Mouse (Mus musculus) embryo, embryonic 10.5 days (tissue): ENCODE measurements at regions not wholly inside any gene's neighbourhood (a gene's known extent, or its start where the extent isn't known, plus 50 kb on each side); places are given as distances from the start of the nearest gene placed in this dataset.

Experiments
- DNase-seq: peaks from one replicate; pipeline ENCODE4 v3.0.0-alpha.2; 2015; ENCODE audit warnings: low spot score

DNA sequence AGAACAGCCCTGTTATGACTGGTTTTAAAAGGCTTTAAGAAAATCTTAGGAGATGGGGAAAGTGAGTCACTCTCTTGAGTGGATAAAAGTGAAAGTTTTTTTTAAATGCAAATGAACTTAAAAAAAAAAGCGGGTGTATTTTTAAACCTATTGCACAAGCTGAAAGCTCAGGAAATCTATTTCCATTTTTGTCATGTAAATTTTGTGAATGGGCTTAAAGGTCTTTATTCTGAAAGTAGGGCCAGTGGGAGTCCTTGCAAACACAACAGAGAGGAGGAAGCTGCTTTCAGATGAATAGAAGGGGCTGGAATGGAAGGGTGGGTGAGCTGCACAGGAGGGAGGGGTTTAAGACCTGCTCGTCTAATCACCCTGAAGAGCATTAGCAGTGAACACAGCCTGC lies 62.9 kb downstream of the Fam84a start:
- DNase-seq, result peak; percentile 68

DNA sequence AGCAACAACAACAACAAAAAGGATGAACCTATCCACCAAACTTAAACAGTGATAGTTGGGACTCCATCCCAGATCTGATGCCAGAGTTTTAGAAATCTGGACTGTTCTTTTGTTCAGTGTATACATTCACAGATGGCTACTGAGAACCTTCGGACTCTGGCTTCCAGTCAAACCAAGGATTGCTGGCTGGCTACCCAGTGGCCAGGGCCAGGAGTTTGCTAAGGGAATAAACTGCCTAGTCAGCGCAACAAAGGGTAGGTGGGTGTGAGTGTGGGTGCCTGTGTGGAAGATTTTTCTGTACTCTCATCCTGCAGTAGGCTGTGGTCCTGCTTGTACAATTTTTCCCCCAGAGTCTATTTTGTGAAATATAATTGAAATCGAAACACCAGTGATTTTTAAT lies 69.1 kb downstream of the Fam84a start:
- DNase-seq, result no peak

DNA sequence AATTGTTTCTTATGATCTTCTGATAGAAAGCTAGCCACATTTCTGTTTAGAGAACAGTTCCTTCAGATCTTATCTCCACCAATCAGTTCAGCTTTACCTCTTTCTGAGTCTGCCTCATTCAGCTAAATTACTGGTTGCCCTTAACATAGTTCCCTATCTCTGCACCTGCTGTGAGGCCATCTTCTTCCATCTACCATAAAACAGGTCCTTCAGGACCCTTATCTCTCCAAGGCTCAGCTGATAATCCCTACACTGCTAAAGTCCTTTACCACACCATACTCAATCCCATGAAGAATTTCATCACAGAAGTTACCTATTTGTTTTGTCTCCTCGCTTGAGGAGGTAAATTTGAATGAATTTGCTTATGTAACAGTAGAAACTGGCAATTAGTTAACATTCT lies 72.0 kb downstream of the Fam84a start:
- no peak for DNase-seq

DNA sequence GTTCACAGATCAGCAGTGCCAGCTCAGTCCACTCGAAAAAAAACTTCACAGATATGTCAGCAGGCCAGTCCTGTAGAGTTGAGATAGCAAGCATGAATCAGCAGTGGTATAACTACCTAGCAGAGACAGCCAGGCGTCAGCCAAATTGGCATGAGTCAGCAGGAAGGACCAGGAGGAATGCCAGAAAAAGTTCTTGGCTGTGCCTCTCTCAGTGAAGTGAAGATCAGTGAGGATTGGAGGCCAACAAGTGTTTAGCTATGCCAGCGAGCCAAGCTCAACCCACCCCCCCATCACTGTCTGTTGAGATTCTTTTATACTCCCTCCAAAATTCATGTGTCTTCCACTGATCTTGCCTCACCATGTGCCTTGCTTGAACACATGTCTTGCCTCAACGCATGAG lies 82.8 kb downstream of the Fam84a start:
- no peak for DNase-seq

DNA sequence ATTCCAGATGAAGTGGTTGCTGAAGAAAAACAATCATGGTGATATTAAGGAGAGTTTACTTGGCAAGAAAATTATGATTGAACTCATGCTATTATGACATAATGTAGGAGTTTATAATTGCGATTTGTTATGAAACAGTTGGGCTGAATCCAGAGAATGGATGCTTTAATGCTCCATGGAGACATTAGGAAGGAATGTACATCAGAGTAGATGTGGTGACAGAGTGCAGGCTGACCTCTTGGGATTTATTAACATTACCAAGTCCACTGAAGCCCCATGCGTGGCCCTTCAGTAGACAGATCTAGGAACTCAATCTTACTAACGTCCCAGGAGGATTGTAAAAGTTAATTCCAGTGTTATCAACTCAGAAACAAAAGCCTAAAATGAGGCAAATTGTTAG lies 86.5 kb downstream of the Fam84a start:
- DNase-seq, result no peak

DNA sequence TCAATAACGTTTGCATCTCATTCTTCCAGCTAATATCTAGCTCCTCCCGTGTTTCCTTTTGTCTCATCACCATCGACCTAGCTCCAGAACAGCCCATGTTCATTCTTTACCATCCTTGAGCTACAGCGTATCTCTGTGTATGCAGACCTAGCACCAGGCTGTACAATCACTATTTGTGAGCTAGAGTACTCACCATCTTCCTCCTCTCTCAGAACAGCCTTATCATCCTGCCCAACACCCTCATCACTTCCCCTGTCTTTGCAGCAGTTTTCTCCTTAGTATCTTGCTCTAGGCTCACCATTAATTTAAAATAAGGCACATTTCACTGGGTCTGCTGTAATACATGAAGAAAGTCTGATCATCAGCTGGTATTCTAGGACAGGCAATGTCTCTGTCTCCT lies 88.6 kb downstream of the Fam84a start:
- DNase-seq, result no peak

DNA sequence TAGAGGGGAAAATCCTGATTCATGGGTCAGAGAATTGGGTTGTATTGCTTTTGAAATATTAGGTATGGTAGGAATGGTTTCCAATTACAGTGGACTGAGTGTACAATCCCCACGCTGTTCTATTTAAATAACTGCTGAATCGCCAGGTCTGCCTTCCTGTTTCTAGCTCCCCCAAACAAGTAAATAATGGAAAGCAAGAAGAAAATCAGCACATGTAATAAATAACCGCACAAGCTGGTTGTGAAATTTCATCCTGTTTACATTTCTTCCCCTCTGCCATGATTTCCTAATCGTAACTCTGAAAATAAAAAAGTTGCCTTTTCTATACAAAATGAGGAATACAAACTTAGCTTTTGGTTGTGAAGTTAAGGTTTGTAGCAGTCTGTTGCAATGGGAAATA lies 95.7 kb downstream of the Fam84a start:
- no peak for DNase-seq

DNA sequence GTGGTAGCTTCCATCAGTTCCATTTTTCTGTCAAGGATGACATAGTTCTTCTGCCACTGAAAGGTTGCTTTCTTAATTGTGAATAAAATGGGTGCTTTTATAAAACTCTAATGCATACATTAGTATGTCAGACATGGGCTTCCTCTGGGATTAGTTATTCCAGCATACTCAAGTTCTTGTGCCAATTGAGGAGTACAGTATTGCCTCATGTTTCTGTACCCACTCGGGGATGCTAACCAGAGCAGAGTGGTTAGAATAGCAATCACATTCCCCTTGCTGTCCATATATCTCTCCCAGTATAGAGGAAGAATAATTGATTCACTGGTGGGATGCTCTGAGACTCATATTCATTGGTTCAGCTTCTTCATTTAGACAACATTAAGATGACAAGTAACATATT lies 119.5 kb downstream of the Fam84a start:
- no peak for DNase-seq

DNA sequence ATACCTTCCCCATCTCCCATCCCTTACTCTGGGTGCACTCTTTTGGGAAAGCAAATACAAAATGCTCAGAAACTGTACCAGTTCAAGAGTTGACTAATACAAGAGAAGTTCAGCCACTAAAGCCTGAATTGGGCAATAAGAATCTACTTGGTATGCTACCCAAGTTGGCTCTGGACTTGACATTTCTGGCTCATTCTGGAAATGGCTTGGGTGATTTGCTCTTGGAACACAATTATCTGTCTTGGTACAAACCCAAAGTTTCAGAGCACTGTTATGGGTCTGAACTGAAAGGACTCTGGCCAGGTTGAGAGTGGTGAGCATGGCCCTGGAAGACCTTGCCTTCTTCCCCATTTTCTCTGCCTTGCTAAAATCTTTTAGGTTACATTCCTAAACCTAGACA lies 136.6 kb downstream of the Fam84a start:
- DNase-seq, result no peak

DNA sequence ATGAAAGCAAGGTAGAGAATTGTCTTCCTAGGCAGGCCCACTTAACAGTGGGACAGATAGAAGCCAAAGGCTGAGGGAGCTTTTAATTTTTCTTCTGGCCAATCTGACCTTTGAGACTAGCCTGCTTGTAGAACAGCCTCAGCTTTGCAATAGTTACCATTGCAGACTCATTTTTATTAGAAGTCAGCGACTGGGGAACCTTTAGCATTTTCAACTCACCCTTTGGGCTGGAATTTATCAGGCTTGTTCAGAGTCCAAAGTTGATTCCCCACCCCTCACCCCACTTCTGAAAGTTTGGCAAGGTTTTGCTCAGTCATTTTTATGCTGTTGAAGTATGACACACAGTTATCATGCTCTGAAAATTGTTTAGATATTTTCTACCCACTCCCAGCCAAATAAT lies 145.9 kb downstream of the Fam84a start:
- DNase-seq, result no peak

DNA sequence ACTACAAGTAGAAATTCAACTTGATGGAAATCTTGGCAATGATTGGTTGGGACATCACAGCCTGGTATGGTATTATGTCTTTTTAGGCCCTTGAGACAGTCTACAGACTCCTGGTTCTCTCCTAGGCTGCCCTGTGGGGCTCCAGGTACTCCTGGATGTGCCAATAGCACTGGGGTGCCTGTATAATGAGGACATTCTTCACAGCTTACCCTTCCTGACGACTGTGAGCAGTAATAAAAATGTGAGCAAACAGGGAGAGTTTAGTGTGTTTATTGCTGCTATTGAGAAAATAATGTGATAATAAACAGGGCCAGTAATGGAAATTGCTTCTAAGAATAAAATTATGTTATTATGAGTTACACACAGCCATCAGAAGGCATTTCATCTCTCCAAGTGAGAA lies 150.2 kb downstream of the Fam84a start:
- no peak for DNase-seq

DNA sequence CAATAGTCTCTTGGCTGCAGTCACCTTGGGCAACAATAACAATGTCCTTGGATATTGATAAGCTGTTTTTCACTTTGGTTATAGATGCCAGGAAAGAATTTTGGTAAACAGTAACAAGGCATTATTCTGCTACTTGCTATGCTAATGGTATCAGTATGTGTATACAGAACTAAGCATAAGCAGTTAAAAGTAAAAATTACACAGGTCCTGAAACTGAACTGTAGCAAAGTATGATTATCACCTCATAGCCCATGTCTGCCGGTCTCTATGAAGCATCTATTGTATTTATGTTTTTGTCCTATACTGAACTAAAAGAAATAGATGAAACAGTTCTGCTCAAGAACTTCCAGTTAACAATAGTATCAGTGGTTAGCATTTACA lies 167.5 kb downstream of the Fam84a start:
- DNase-seq, result no peak

DNA sequence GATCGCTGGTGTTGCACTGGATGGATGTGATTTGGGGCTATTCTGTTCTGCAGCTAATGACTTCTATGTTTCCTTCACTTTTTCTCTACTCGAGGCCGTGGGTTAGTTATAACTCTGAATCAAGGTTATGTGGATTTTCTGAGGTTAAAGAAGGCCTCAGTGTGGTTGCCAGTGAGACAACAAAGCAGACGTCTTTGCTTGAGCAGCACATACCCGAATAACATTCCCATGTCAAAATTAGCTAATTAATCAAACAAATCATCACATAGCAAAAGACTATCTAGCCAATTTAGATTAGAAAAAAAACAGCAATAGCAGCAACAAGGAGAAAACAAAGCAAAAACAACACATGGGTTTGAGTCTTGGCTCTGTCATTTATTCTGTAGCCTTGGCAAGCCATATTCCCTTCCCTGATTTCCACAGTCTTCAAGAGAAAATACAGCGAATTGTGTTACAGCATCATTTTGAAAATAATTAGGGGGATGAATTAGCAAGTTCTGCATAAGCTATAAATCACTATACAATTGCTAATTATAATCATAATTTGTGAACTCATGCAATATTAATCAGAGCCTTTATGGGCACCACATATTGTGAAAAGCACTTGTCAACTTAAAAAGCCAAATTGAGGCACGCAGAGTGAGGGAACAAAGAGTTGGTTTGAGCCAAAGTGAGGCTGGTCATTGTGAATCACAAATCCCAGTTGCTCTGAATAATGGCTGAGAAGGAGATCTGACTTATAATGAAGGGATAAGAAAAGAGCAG lies 168.0 kb downstream of the Fam84a start:
- peak; percentile 39 for DNase-seq

DNA sequence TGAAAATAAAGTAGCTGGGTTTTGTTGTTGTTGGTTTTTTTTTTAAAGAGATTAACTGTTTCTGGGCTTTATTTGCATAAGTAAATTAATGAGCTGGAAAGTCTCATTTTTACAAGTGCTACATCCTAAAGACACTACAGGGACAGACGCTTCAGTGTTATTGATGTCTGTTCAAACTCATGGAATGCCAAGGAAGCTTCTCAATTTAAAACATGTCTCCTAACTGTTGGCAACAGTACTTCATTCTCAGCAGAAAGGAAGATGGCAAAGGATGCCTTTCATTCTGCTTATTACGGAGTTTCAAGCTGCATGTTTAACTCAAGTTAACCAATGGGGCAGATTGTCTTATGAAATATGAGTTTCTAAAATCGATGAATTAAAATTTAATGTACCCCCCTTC lies 187.3 kb downstream of the Fam84a start:
- DNase-seq, result no peak

DNA sequence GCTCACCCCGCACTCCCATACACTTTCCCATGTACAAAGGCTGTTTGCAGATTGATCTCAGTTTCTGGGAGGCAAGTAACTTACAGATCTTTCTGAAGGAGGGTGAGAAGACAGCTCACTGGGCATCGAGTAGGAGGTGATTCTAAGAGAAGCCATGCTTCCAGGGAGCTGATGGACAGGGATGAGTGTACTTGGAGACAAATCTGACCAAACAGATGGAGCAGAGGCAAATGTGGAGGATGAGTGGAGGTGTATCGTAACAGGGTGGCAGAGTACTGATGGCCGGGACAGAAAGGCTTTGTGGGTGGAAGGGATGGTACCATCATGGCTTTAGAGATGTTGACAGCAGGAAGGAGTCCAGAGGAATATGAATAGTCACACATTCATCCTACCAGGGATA lies 212.4 kb downstream of the Fam84a start:
- DNase-seq, result no peak

DNA sequence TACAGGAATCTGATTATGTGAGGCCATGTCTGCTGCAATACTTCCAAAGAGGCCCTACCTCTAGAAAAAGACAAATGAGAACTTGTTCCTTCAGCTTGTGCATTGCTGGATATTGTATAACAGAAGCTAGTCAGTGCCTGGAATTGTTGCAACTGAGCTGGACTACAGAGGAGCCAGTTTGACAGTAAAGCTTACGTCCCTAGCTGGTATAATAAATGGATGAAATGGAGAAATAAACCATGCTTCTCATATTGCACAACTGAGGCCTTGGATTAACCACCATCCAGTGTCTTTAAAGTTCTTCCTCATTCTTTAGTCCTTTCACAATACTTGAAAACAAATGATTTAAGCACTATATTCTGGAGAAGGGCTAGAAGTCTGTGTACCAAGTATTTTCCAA lies 230.8 kb downstream of the Fam84a start:
- no peak for DNase-seq

DNA sequence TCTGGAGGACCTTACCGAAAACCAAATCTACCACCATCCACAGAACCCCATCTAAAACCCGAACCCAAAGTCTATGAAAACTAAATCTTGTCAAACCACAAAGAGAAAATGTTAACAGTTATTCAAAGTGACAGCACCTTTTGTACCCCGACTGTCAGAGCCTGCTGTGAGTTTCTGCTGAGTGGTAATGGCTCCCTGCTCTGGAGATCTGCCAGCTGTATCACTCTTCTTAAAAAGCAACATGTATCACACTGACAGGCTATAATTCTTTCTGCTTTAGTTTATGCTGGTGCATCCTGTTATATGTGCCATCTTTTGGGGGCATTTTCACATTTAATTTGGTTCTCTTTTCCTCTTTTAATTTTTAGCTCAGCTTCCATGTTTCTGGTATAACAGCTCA lies 268.5 kb downstream of the Fam84a start:
- no peak for DNase-seq

DNA sequence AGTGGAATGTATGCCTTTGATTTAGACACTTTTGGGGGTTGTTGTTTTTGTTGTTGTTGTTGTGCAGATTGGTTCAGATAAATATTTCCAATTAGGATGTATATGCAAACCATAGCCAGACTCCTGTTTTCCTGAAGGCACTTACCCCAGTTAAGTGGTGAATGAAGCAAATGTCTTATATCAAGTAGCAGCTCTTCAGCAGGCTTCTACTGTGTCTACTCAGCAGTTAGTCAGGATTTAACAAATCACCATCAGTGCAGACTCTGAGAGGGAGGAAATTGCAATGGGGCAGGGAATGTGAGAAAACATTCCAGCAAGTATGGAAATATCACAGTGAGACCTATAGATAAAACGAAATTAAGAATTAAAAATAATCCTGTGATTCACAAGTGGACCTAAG lies 282.7 kb downstream of the Fam84a start:
- no peak for DNase-seq

DNA sequence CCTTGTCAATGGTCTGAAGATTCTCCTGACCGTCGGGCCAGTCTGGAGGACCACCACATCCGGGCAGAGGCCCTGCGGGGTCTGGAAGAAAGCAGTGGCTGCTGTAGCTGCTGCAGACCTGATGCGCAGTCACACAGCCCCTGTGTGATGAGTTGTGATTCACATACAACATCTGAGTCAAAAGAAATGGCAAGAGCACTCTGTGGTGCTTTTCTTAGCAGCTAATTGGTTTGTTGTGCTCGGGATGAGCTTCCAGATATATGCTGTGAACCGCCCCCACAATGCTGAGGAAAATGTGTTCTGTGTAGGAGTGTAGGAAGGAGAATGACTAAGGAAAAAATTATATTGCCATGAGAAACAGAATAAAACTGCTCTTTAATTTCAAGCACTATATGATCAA lies 290.6 kb downstream of the Fam84a start:
- DNase-seq, result no peak

DNA sequence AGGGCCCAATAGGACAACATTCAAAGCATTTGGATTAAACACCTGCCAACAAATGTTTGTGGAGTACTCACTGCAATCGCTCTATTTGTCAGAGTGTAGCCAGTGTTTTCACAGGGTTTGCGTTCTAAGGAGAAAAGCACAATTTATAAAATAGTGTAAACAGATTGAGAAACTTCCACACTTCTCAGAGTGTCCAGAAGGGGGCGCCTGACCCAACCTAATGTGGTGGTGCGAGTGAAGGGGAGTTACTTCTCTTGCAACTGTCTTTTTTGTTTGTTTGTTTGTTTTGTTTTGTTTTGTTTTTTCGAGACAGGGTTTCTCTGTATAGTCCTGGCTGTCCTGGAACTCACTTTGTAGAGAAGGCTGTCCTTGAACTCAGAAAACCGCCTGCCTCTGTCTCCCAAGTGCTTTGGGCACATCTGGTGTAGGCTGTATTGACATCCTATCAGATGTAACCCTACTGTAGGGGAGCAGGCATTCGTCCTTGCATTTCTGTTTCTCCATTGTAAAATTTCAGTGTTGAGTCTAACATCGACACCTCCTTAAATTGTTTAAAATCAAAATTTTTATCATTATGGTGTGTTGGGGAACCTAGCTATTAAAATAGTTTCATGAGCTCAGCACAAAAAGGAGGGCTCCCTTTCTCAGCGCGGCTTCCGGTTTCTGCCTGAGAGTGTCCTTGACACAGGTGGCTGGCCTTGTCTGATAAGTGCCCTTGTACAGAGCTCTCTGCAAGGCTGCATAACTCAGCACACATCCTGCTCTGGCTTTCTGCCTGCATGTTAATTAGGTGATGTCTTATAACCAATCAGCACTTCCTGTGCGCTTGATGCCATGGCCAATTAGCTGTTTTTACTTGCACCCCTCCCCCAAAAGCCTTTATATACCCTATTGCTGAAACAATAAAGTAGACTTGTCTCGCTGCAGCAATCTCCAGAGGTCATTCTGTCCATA lies 307.0 kb downstream of the Fam84a start:
- peak; percentile 55 for DNase-seq

DNA sequence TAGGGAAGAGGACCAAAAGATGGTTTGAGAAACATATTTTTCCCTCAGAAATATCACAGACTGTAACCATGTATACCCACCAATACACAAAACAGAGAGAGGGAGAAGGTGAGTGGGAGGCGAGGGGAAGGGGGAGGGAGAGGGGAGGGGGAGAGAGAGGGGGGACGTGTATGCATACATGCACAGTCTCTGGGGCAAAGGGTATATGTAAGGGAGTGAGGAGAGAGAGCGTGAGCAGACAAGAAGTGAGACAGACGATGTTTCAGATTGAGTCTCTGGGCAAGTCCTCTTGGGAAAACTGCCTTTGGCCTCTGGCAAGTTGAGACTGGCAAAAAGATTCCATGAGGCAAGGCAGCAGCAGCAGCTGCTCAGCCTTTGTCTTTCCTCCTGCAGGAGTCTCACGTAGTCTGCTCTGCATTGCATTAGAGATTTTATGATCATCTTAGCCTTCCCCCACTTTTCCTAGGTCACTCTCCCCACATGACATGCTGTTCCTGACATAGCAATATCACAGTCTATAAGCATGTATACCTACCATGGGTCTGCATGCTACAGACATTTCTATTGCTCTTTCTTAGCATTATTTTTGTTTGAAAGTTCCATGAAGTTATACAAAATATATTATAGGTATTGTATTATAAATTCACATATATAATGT lies 308.3 kb downstream of the Fam84a start:
- DNase-seq, result peak; percentile 3

DNA sequence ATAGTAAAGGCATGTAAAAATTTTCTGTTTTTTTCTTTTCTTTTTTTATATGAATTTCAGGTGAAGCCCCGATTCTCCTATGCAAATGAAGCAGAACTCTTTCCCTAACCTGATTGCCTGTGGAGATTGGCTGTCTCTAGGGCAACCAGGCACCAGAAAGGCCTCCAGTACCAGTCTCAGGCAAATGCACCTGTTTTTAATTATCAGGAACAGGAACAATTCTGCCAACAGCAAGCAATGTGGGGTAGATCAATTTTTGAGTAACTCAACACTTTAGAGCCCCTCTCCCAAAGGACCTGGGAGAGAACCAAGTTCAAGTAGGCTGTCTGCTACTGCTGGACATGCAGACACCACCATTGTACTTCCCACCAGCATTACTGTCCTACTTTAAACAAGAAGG lies 310.6 kb downstream of the Fam84a start:
- peak; percentile 5 for DNase-seq

DNA sequence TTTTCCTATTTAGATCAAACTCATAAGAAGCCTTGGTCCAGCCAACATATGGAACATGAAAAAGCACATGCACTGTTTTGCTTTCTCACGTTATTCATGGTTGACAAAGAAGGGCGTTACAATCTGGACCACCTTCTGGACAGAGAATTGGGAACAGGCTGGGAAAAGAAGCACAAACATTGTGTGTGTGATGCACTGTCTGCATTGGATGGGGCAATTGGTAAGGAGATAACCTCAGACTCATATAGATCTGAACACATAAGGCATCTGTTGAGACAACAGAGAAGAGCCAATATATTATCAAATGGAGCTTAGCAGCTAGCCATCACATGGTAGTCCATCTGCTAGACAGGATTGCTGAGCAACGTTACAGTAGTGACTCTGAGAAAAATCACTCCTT lies 317.1 kb downstream of the Fam84a start:
- no peak for DNase-seq
